Mouse (Mus musculus) lung, postnatal 14 days (tissue): ENCODE measurements around the gene Pvalb.

Source experiments
- DNase-seq: peaks from one replicate; pipeline ENCODE4 v3.0.0; 2021

Pvalb gene

DNA sequence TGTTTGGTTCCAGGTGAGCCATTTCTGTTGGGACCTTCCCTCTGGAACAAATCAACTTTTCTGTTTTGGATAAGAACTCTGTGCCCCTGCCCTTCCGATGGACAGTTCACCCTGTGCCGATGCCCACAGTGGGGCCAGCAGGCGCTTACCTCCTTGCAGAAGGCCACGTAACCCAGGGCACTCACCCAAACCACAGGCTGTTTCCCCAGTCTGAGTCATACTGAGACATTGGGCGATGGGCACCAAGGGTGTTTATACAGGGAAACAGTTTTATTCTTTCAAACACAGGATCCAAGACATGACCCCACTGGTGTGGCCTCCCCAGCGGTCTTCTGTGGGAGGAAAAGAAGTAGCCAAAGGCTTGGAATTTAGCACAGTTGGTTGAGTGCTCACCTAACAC lies 50.8 kb downstream of the Pvalb start:
- DNase-seq, result no peak

DNA sequence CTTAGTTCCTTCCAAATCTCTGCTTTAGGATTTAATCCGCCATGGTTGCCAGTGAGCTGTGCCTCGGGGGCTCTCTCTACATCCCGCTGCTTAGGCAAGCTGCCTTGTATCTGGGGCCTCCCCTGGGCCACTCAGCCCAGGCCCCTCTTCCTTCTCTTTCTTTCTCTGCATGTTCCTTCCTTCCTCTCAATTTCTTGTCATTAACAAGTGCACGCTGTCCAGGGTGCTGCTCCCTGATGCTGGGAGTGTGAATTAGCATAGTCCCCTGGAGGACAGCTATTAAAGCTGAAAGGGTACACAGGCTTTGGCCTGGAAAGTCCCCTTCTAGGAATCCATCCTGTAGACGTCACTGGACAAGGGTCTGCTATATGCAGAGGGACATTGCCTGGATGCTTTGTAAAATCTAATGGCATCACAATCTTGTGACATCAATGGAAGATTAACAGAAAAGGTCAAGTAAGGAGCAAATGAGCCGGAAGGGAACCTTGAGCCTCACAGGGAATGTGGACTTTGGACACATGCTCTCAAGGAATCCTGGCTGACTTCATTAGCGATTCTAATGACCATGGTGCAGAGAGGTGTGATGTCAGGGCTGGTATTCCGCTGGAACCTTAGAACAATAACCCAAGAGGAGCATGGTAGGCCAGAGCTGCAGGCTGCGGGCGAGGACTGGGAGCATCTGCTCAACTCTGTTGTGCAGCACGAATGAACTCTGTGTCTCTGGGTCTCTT lies 53.0 kb downstream of the Pvalb start:
- DNase-seq, result no peak

DNA sequence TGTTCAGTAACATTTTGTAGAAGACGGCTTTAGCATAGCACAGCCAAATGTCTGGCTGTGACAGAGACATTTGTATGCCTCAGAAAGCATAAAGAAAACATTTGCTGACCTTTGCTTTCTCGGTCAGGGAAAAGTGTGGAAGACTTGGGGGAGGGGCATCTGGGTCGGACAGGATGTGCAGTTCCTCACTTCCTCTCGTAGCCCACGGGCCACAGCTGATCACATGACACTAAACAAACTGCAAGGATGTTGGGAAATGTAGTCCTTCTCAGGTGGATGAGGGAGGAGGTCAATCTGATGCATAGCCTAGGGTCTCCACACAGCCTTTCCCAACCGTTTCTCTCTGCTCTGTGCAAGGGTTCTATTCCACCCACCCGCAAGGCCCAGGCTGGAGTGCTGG lies 57.6 kb downstream of the Pvalb start:
- DNase-seq, result no peak
